Mouse (Mus musculus) hindbrain, embryonic 10.5 days (tissue): ENCODE results near the gene Cpt2. TPM values are rescaled to one million over a fixed set of nuclear protein-coding genes. Genes with fewer than 3 reads are reported as not detected.

Source experiments
- DNase-seq: peaks from one replicate; pipeline ENCODE4 v3.0.0-alpha.2; 2017; ENCODE audit warnings: low spot score
- H3K27ac ChIP-seq: fragments of 300-500 bp; sonication (generic); 2 replicates; pipeline ENCODE4 v1.5.1; 2016; ENCODE audit warnings: mild to moderate bottlenecking, moderate library complexity
- H3K27me3 ChIP-seq: fragments of 300-500 bp; sonication (generic); 2 replicates; pipeline ENCODE4 v1.6.1; 2016; ENCODE audit warnings: mild to moderate bottlenecking; ENCODE audit not compliant: poor library complexity, insufficient read depth, severe bottlenecking
- H3K36me3 ChIP-seq: fragments of 300-500 bp; sonication (generic); 2 replicates; pipeline ENCODE4 v1.6.1; 2016; ENCODE audit warnings: mild to moderate bottlenecking, moderate library complexity
- H3K4me1 ChIP-seq: fragments of 300-500 bp; sonication (generic); replicated peaks from 2 replicates; pipeline ENCODE4 v1.6.1; 2016; ENCODE audit warnings: mild to moderate bottlenecking
- H3K4me3 ChIP-seq: fragments of 300-500 bp; sonication (generic); 2 replicates; pipeline ENCODE4 v1.5.1; 2016; ENCODE audit warnings: mild to moderate bottlenecking, moderate library complexity
- H3K9me3 ChIP-seq: fragments of 300-500 bp; sonication (generic); 2 replicates; pipeline ENCODE4 v1.6.1; 2016; ENCODE audit warnings: mild to moderate bottlenecking, moderate library complexity
- whole genome bisulfite sequencing: fragments of 180-500 bp; shearing (Covaris S2); methylation state at CpG from one replicate; pipeline ENCODE4 v1.1.7; 2016; 5-methylcytosine and 5-hydroxymethylcytosine counted together
- polyA plus RNA-seq: library from polyadenylated mRNA; unstranded; fragments of >200 nt; fragmentation: Nextera tagmentation; extraction: Ambion mirVana; gene quantifications from 2 replicates; pipeline ENCODE4 v1.2.1, GENCODE M21; 2016

The Cpt2 gene
- polyA plus RNA-seq, 1 experiment from 2014 or later, result 38.7 TPM

- Histone ChIP-seq H3K27me3 (no peaks in the 10 kb centered on the region), H3K36me3 (peaks cover 71% of the 10 kb centered on the region), H3K4me1 (no peaks in the 10 kb centered on the region), H3K27ac (no peak overlapping the region), H3K4me3 (no peak overlapping the region), H3K9me3 (no peaks in the 10 kb centered on the region)
- WGBS, result 94% methylated on average over 10 of the region's 10 CpGs
- no peak for DNase-seq
Measured at GRCm38 (mm10) chr4:107904252-107904651, 19.2 kb downstream of the Cpt2 start.

- H3K4me3 ChIP-seq, result no peak overlapping the region
- no peaks in the 10 kb centered on the region for H3K9me3 ChIP-seq
- H3K27ac ChIP-seq, result no peak overlapping the region
- DNase-seq, result no peak
- H3K27me3 ChIP-seq, result no peaks in the 10 kb centered on the region
- WGBS, result 88% methylated on average over 3 of the region's 3 CpGs
- peaks cover 84% of the 10 kb centered on the region for H3K36me3 ChIP-seq
- H3K4me1 ChIP-seq, result no peaks in the 10 kb centered on the region
Measured at GRCm38 (mm10) chr4:107900206-107900605, 23.2 kb downstream of the Cpt2 start.

- H3K9me3 ChIP-seq, result no peaks in the 10 kb centered on the region
- no peaks in the 10 kb centered on the region for H3K27me3 ChIP-seq
- WGBS, result 82% methylated on average over 5 of the region's 5 CpGs
- DNase-seq, result no peak
- H3K4me3 ChIP-seq, result no peak overlapping the region
- H3K27ac ChIP-seq, result no peak overlapping the region
- peaks cover 83% of the 10 kb centered on the region for H3K36me3 ChIP-seq
- H3K4me1 ChIP-seq, result no peaks in the 10 kb centered on the region
Measured at GRCm38 (mm10) chr4:107899211-107899927, 24.0 kb downstream of the Cpt2 start.

GRCm38 (mm10) chr4:107892663-107893062, 30.7 kb downstream of the Cpt2 start:
- no peaks in the 10 kb centered on the region for H3K9me3 ChIP-seq
- WGBS, result 87% methylated on average over 2 of the region's 2 CpGs
- no peak for DNase-seq
- peaks cover 69% of the 10 kb centered on the region for H3K36me3 ChIP-seq
- H3K27ac ChIP-seq, result no peak overlapping the region
- H3K27me3 ChIP-seq, result no peaks in the 10 kb centered on the region
- H3K4me1 ChIP-seq, result peaks cover 21% of the 10 kb centered on the region
- H3K4me3 ChIP-seq, result no peak overlapping the region

- Histone ChIP-seq H3K4me1 (peaks cover 21% of the 10 kb centered on the region), H3K4me3 (peak within 1 kb of the TSS; percentile 66), H3K36me3 (peaks cover 70% of the 10 kb centered on the region), H3K27ac (peak within 1 kb of the TSS; percentile 90), H3K27me3 (no peaks in the 10 kb centered on the region), H3K9me3 (no peaks in the 10 kb centered on the region)
- DNase-seq, result peak; percentile 96
- WGBS, result under 1% methylated on average over 48 of the region's 48 CpGs
Measured at GRCm38 (mm10) chr4:107889731-107890432, 33.5 kb downstream of the Cpt2 start, which contains the start of gene 0610037L13Rik. Gene 0610037L13Rik (plus strand): TSS chr4:107889813.

- 1% methylated on average over 12 of the region's 12 CpGs for WGBS
- no peaks in the 10 kb centered on the region for H3K27me3 ChIP-seq
- no peak for DNase-seq
- peaks cover 21% of the 10 kb centered on the region for H3K4me1 ChIP-seq
- H3K27ac ChIP-seq, result peak overlapping the region; percentile 90
- peak overlapping the region; percentile 66 for H3K4me3 ChIP-seq
- no peaks in the 10 kb centered on the region for H3K9me3 ChIP-seq
- peaks cover 70% of the 10 kb centered on the region for H3K36me3 ChIP-seq
Measured at GRCm38 (mm10) chr4:107889385-107889730, 34.1 kb downstream of the Cpt2 start.

GRCm38 (mm10) chr4:107886371-107886770, 37.0 kb downstream of the Cpt2 start:
- peaks cover 71% of the 10 kb centered on the region for H3K36me3 ChIP-seq
- 77% methylated on average over 7 of the region's 7 CpGs for WGBS
- no peak for DNase-seq

GRCm38 (mm10) chr4:107881631-107882030, 41.8 kb downstream of the Cpt2 start:
- no peaks in the 10 kb centered on the region for H3K9me3 ChIP-seq
- 93% methylated on average over 1 of the region's 1 CpGs for WGBS
- H3K36me3 ChIP-seq, result peaks cover 59% of the 10 kb centered on the region
- no peak overlapping the region for H3K27ac ChIP-seq
- H3K4me1 ChIP-seq, result peaks cover 20% of the 10 kb centered on the region
- H3K4me3 ChIP-seq, result no peak overlapping the region
- DNase-seq, result no peak
- no peaks in the 10 kb centered on the region for H3K27me3 ChIP-seq

More at GRCm38 (mm10) chr4:107886371-107886770, 37.0 kb downstream of the Cpt2 start:
- Histone ChIP-seq H3K27me3 (no peaks in the 10 kb centered on the region), H3K4me3 (no peak overlapping the region), H3K27ac (no peak overlapping the region), H3K4me1 (peaks cover 21% of the 10 kb centered on the region), H3K9me3 (no peaks in the 10 kb centered on the region)

- H3K27me3 ChIP-seq, result no peaks in the 10 kb centered on the region
- H3K36me3 ChIP-seq, result peaks cover 37% of the 10 kb centered on the region
- H3K27ac ChIP-seq, result peak within 1 kb of the TSS; percentile 88
- peak; percentile 94 for DNase-seq
- H3K9me3 ChIP-seq, result no peaks in the 10 kb centered on the region
- H3K4me3 ChIP-seq, result peak within 1 kb of the TSS; percentile 79
- H3K4me1 ChIP-seq, result peaks cover 20% of the 10 kb centered on the region
- WGBS, result 3% methylated on average over 48 of the region's 48 CpGs
Measured at GRCm38 (mm10) chr4:107879254-107880050, 44.0 kb downstream of the Cpt2 start, which contains the start of gene Magoh. Gene Magoh (plus strand): TSS chr4:107879755.

- Histone ChIP-seq H3K9me3 (no peaks in the 10 kb centered on the region), H3K27me3 (no peaks in the 10 kb centered on the region), H3K27ac (no peak overlapping the region), H3K36me3 (peaks cover 73% of the 10 kb centered on the region), H3K4me1 (no peaks in the 10 kb centered on the region), H3K4me3 (no peak overlapping the region)
- 87% methylated on average over 4 of the region's 4 CpGs for WGBS
- no peak for DNase-seq
Measured at GRCm38 (mm10) chr4:107864866-107865265, 58.5 kb downstream of the Cpt2 start.

- no peak for DNase-seq
- Histone ChIP-seq H3K9me3 (no peaks in the 10 kb centered on the region), H3K4me1 (no peaks in the 10 kb centered on the region), H3K27me3 (no peaks in the 10 kb centered on the region), H3K36me3 (peaks cover 98% of the 10 kb centered on the region), H3K27ac (no peak overlapping the region), H3K4me3 (no peak overlapping the region)
- WGBS, result 93% methylated on average over 7 of the region's 7 CpGs
Measured at GRCm38 (mm10) chr4:107858995-107859394, 64.4 kb downstream of the Cpt2 start.

- H3K36me3 ChIP-seq, result peaks cover 98% of the 10 kb centered on the region
- H3K4me3 ChIP-seq, result no peak overlapping the region
- no peak overlapping the region for H3K27ac ChIP-seq
- DNase-seq, result no peak
- no peaks in the 10 kb centered on the region for H3K4me1 ChIP-seq
- WGBS, result 75% methylated on average over 11 of the region's 11 CpGs
- no peaks in the 10 kb centered on the region for H3K9me3 ChIP-seq
- H3K27me3 ChIP-seq, result no peaks in the 10 kb centered on the region
Measured at GRCm38 (mm10) chr4:107856958-107857686, 66.3 kb downstream of the Cpt2 start.
